Mouse (Mus musculus) gastrocnemius, adult 2 months (tissue): ENCODE results near the gene Slc3a2. TPM values are rescaled to one million over a fixed set of nuclear protein-coding genes. Genes with fewer than 3 reads are reported as not detected.
"Not testable (repeated sequence)": the region's sequence is repeated elsewhere in the genome, so short reads cannot be mapped to it uniquely, and the experiment has no call there.

Source experiments
- DNase-seq: peaks from one replicate; pipeline ENCODE4 v3.0.0; 2022
- H3K27ac ChIP-seq: fragments of 200-600 bp; 2 replicates; pipeline ENCODE4 v1.8.1; 2022; ENCODE audit warnings: mild to moderate bottlenecking
- H3K4me3 ChIP-seq: fragments of 200-600 bp; 2 replicates; pipeline ENCODE4 v1.8.1; 2022; ENCODE audit warnings: mild to moderate bottlenecking, moderate library complexity
- CTCF ChIP-seq: fragments of 200-600 bp; IDR thresholded peaks from 2 replicates; pipeline ENCODE4 v1.8.1; 2022; ENCODE audit warnings: antibody characterized with exemption, mild to moderate bottlenecking, moderate library complexity
- intact Hi-C: fragments of 180-260 bp; cut with DNase I; formaldehyde crosslinking; loops from one replicate; pipeline ENCODE4 v1.15.1; 2025
- total RNA-seq, 2 experiments: library from RNA; stranded (reverse); gene quantifications; 2 replicates each; pipeline ENCODE4 v1.2.3; 2021

The Slc3a2 gene
- total RNA-seq, 2 experiments from 2014 or later = 33.9 to 35.1 TPM

GRCm38 (mm10) chr19:8742176-8742575, 19.0 kb upstream of the Slc3a2 start:
- no peak for TF ChIP-seq CTCF
- H3K27ac ChIP-seq = peak overlapping the region; percentile 99
- intact Hi-C loops = no loop called here
- H3K4me3 ChIP-seq = peak overlapping the region; percentile 74
- peak; percentile 26 for DNase-seq

GRCm38 (mm10) chr19:8741243-8741869, 18.2 kb upstream of the Slc3a2 start, which contains the start of gene Stx5a:
Gene Stx5a, plus strand, starts transcription at chr19:8741413.
- no peak; the same call in 1 of the 2 replicates for TF ChIP-seq CTCF
- Histone ChIP-seq H3K27ac (peak within 1 kb of the TSS; percentile 99), H3K4me3 (peak within 1 kb of the TSS; percentile 74)
- intact Hi-C loops = loop anchor here (2.0 kb wide), 1 partner anchor 15 kb away; the partner anchor contains the start of gene Nxf1
- peak; percentile 96 for DNase-seq

DNA sequence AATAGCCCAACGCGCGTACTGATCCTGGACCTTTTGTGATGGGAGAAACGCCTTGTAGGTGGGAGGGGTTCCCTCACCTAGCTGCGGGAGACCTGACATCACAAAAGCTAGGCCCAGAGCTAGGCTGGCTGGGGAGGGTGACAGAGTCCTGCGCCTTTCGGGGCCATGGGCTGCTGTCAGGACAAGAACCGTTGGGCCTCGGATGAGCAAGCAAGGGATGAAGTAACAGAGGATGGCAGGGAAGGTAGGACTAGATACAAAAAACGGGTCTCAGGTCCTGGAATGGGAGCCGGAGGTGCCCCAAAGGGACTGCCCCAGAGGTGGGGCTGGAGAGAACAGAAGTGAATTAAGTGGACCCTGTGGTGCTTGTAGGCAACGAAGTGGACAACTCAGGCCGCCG, 17.4 kb upstream of the Slc3a2 start, which contains the start of gene 1700092M07Rik:
1700092M07Rik (plus strand) TSS at position 116 of the 400 bp plus-strand sequence.
- Histone ChIP-seq H3K4me3 (peak within 1 kb of the TSS; percentile 74), H3K27ac (peak within 1 kb of the TSS; percentile 99)
- TF ChIP-seq CTCF = no peak
- intact Hi-C loops = loop anchor here (2.0 kb wide), 1 partner anchor 16 kb away; the partner anchor contains the start of gene Nxf1
- DNase-seq = peak; percentile 26

- TF ChIP-seq CTCF = no peak
- intact Hi-C loops = loop anchor here (2.0 kb wide), 1 partner anchor 17 kb away; the partner anchor contains the start of gene Nxf1
- no peak overlapping the region for H3K27ac ChIP-seq
- no peak overlapping the region for H3K4me3 ChIP-seq
- DNase-seq = no peak
Measured at GRCm38 (mm10) chr19:8739646-8740045, 16.5 kb upstream of the Slc3a2 start.

DNA sequence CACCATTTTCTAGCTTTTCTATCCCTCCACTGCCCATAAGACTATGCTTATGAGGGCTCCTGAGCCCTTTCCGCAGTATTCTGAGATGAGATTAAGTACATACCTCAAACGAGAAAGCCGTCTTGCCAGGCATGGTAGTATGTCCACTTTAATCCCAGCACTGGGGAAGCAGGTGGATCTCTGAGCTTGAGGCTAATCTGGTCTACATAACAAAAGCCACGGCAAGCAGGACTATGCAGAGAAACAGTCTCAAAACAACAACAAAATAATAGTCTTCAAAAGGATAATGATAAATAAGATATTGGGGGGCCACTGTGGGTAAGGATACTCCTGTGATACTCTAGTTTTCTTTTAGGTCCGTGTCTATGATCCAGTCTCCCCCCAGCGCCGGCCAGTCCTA, 15.7 kb upstream of the Slc3a2 start:
- no peak for DNase-seq
- H3K27ac ChIP-seq = no peak overlapping the region
- TF ChIP-seq CTCF = no peak
- intact Hi-C loops = no loop called here
- no peak overlapping the region for H3K4me3 ChIP-seq

DNA sequence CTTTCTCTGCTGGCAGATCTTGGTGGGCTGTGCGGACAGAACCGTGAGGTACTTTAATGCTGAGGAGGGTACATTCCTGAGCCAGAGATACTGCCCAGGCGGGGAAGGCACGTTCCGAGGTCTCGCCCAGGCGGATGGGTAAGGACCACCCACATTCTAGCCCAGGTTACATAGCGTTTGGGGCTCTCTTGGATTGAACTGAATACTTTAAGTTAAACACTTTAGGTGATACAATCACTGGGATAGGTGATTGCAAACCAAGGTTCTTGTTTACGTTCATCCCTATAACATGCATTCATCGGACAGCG, 12.9 kb upstream of the Slc3a2 start:
- intact Hi-C loops = no loop called here
- DNase-seq = no peak
- Histone ChIP-seq H3K4me3 (peak overlapping the region; percentile 87), H3K27ac (peak overlapping the region; percentile 95)
- no peak for TF ChIP-seq CTCF

DNA sequence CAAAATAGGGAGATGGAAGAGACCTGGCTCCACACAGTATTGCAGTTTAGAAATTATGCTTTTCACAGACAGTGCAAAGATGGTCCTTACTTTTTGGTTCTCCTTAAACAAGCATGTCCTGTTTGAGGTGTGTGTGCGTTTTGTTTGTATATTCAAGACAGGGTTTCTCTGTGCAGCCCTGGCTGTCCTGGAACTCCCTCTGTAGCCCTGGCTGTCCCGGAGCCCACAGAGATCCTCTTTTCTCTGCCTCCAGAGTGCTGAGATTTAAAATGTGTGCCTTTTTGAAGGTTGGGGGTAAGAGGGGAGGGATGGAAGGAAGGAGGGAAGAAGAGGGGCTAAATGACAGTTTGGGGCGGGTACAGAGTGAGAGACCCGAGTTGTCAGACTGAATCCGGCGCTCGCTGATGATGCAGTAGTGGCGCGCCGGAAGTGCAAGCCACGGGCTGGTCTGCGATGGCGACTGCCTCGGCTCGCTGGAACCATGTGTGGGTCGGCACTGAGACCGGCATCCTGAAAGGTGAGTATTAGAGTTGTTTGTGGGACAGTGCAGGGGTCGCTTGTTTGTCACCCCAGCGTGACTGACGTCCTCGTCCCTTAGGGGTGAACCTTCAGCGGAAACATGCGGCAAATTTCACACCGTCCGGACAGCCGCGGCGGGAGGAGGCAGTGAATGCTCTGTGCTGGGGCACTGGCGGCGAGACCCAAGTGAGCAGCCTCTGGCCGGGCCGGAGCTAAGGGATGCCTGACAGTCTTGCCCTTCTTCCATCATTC, 12.4 kb upstream of the Slc3a2 start, which contains the start of gene Wdr74:
Wdr74 (plus strand) TSS at position 439 of the 771 bp plus-strand sequence.
- intact Hi-C loops = no loop called here
- peak within 1 kb of the TSS; percentile 87 for H3K4me3 ChIP-seq
- peak; percentile 95 for DNase-seq

DNA sequence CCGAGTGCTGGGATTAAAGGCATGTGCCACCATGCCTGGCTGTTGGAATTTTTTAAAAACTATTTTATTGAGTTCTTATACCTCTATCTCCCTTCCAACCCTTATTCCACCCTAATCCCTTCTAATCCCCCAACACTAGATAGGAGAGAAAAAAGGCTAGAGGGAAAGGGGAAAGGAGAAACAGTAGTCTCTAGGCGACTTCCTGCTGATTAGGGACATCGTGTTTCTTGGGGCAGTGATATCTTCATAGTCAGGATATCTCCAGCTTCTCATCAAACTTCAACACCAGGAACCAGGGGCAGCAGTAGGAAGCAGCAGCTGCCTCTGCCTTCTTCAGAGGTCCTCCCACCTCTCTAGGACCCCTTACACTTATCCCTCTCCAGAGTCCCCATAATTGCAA, 11.2 kb upstream of the Slc3a2 start:
- DNase-seq = no peak
- no peak for TF ChIP-seq CTCF
- Histone ChIP-seq H3K4me3 (no peak overlapping the region), H3K27ac (no peak overlapping the region)
- intact Hi-C loops = no loop called here

More for the DNA sequence above, 12.4 kb upstream of the Slc3a2 start, which contains the start of gene Wdr74:
- peak within 1 kb of the TSS; percentile 95 for H3K27ac ChIP-seq
- TF ChIP-seq CTCF = no peak

GRCm38 (mm10) chr19:8728335-8729099, 5.3 kb upstream of the Slc3a2 start:
- H3K27ac ChIP-seq, intact Hi-C loops, DNase-seq, H3K4me3 ChIP-seq: not testable (repeated sequence)

DNA sequence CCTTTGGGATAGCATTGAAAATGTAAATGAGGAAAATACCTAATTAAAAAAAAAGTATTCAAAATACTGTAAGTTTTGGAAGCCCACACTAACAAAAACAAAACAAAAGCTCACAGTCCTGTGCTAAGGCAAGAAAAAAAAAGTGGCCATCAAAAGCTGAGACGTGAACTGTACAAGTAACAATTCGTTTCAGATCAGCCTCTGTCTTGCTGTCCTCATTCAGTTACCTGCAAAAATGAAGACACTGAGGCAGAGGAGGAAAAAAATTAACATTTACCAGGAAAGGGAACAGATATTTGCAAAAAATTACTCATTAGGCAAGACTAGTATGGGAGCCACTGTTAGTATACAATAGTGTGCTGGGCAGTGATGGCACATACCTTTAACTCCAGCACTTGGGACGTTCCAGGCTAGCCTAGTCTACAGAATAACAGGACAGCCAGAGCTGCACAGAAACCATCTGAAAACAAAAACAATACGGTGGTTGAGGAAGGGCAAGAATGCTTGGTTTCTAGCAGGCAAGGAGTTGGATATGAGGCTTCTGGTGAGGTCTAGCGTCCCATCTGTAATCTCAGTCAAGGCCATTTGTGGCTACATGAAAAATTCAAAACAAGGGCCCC, 4.4 kb upstream of the Slc3a2 start:
- intact Hi-C loops = no loop called here
- no peak overlapping the region for H3K27ac ChIP-seq
- DNase-seq = no peak
- H3K4me3 ChIP-seq = no peak overlapping the region
- TF ChIP-seq CTCF = no peak

GRCm38 (mm10) chr19:8726609-8727390, 3.6 kb upstream of the Slc3a2 start:
- Histone ChIP-seq H3K27ac (no peak overlapping the region), H3K4me3 (no peak overlapping the region)
- TF ChIP-seq CTCF = no peak
- intact Hi-C loops = no loop called here
- DNase-seq = no peak
